Mouse (Mus musculus): ENCODE measurements around the gene Sell. TPM values are rescaled to one million over a fixed set of nuclear protein-coding genes. Genes with fewer than 3 reads are reported as not detected.

Gene Sell
- polyA plus RNA-seq, 1 experiment from 2014 or later, result 2.0 TPM

DNA sequence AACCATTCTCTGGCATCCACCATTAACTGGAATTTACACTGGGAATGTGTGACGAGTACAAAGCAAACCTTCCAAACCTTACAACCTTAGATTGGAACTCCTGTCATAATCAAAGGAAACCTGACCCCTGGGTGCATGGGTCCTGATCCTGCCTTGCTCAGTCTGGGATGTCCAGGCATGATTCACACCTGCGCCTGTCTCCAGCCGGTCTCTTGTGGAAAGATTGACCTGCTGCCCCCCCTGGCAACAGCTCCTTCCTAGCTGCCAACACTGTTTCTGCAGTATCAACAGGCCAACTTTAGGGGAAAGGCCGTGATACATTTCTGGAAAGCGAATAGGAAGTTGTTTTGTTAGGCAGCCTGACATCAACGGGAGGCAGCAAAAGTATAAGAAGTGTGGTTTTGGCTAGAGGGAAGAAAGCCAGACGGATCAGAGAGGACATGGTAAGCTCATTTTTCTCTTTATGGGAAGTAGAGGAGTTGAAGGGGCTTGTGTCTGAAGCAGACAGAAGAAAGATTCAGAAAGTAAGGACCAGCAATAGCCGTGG is 53.2 kb downstream of the Sell start, which contains the start of gene Selp:
TSS of gene Selp (plus strand) at position 318 of the 547 bp plus-strand sequence.
- Histone ChIP-seq H3K36me3 (no peaks in the 10 kb centered on the region), H3K4me1 (no peaks in the 10 kb centered on the region), H3K9ac (no peak within 1 kb of the TSS), H3K27ac (no peak within 1 kb of the TSS), H3K27me3 (replicated peaks) (no peaks in the 10 kb centered on the region), H3K4me3 (no peak within 1 kb of the TSS), H3K4me2 (no peak within 1 kb of the TSS), H3K9me3 (replicated peaks) (no peaks in the 10 kb centered on the region)
- ATAC-seq, result no peak
- WGBS (ENCODE audit: insufficient replicate concordance), result 42% methylated on average over 8 of the region's 8 CpGs

DNA sequence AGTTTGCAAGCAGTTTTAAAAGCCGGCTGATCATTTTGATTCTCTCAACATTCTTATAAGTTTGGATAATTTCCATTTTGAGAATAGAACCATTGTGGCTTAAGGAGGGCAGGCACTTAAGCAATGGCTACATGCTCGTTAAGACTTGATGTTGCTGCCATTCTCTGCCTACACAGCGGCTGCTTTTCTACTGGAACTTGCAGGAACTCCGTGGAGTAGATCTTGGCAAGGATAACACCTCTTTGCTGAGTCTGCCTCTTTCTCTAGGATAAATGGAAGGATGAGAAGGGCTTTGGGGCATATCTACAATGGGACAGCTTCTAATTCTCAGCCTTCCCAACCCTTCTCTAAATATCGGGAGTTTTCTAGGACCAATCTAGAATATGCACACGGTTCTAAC is 53.9 kb downstream of the Sell start:
- H3K4me3 ChIP-seq, result no peak overlapping the region

DNA sequence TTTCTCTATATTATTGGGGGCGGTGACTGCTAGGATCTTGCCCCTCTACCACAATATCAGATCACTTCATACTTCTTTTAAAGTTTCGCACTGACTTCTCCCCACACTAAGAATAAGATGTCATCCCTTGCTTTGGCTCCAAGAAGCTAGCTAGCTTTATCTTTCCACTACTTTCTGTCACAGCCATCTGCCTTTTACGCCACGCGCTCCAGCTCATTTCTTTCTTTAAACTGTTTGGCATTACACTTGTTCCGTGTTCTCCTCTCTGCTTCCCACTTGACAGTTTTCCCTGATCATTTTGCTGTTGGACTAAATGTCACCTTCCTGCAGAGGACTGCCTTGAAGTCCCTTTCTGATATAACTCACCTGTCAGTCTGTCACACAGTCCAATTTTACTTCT is 56.1 kb downstream of the Sell start:
- no peaks in the 10 kb centered on the region for H3K9me3 ChIP-seq (replicated peaks)
- H3K4me2 ChIP-seq, result no peak overlapping the region
- no peak for ATAC-seq
- 72% methylated on average over 6 of the region's 6 CpGs for WGBS (ENCODE audit: insufficient replicate concordance)
- no peak overlapping the region for H3K9ac ChIP-seq
- no peak overlapping the region for H3K27ac ChIP-seq
- no peak overlapping the region for H3K4me3 ChIP-seq
- H3K27me3 ChIP-seq (replicated peaks), result no peaks in the 10 kb centered on the region
- no peaks in the 10 kb centered on the region for H3K36me3 ChIP-seq
- H3K4me1 ChIP-seq, result 0 out of 2 replicates have a peak, but pooled peaks cover 4% of the 10 kb centered on the region

More for the DNA sequence above, 53.9 kb downstream of the Sell start:
- no peak overlapping the region for H3K4me2 ChIP-seq
- no peak overlapping the region for H3K9ac ChIP-seq
- no peaks in the 10 kb centered on the region for H3K4me1 ChIP-seq
- H3K9me3 ChIP-seq (replicated peaks), result no peaks in the 10 kb centered on the region
- no peaks in the 10 kb centered on the region for H3K27me3 ChIP-seq (replicated peaks)
- no peaks in the 10 kb centered on the region for H3K36me3 ChIP-seq
- WGBS (ENCODE audit: insufficient replicate concordance), result 58% methylated on average over 6 of the region's 6 CpGs
- no peak overlapping the region for H3K27ac ChIP-seq
- no peak for ATAC-seq

DNA sequence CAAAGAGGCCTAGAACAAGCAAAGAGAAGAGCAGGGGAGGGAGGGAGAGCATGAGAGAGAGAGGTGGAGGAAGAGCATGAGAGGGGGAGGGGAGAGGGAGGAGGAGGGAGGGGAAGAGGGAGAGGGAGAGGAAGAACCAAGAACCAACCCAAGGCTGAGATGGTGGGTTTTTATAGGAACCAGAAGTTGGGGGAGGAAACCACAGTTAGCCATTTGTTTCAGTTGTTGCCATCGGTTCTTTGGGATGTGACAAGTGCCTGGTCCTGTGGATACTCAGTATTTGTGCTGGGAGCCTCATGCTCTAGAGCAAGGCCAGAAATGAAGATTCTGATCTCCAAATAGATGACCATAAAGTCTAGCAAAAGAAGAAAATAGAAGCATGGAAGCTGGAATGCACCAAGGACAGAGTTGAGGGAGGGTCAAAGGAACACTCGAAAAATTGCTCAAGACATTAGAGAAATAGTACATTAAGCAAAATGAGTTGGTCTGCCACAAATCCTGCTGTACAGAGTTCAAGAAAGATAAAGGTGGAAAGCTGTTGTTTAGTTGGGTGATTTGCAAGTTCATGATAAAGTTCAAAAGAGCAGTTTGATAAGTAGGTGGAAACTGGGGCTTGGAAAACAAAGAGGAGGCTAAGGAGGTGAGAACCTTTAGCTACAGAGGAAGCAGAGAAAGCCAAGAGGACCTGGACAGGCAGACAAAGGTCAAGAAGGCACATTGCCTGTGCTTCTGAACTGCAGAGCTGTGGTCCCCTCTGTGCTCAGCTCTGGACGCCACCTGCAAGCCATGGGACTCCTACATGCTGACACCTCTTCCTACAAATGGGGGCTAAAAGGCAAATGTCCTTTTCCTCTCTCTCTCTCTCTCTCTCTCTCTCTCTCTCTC is 58.4 kb downstream of the Sell start:
- Histone ChIP-seq H3K4me2 (no peak overlapping the region), H3K9ac (no peak overlapping the region), H3K27me3 (replicated peaks) (no peaks in the 10 kb centered on the region), H3K27ac (no peak overlapping the region), H3K9me3 (replicated peaks) (no peaks in the 10 kb centered on the region), H3K4me1 (0 out of 2 replicates have a peak, but pooled peaks cover 4% of the 10 kb centered on the region), H3K36me3 (no peaks in the 10 kb centered on the region), H3K4me3 (no peak overlapping the region)
- WGBS (ENCODE audit: insufficient replicate concordance), result 34% methylated on average over 3 of the region's 3 CpGs
- no peak for ATAC-seq

DNA sequence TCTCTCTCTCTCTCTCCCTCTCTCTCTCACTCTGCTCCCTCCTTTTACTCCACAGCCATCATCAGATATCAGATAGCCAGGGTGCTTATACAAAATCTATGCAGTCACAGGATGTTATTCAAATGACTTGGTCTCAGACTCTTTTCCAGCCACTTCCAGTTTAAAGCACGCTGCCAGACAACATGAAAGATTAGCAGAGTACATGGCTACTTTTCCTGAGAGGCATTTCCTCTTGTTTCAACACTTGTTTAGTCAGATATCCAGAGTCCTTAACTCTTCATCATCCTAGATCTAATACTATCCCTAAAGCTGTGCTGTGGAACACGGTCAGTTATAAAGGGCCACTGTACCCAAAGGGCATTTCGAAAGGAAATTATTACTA is 59.0 kb downstream of the Sell start:
- Histone ChIP-seq H3K27me3 (replicated peaks) (no peaks in the 10 kb centered on the region), H3K36me3 (no peaks in the 10 kb centered on the region), H3K9ac (no peak overlapping the region), H3K9me3 (replicated peaks) (no peaks in the 10 kb centered on the region), H3K4me3 (no peak overlapping the region), H3K27ac (no peak overlapping the region), H3K4me1 (0 out of 2 replicates have a peak, but pooled peaks cover 4% of the 10 kb centered on the region), H3K4me2 (no peak overlapping the region)
- WGBS (ENCODE audit: insufficient replicate concordance), result 60% methylated on average over 3 of the region's 3 CpGs
- ATAC-seq, result no peak

DNA sequence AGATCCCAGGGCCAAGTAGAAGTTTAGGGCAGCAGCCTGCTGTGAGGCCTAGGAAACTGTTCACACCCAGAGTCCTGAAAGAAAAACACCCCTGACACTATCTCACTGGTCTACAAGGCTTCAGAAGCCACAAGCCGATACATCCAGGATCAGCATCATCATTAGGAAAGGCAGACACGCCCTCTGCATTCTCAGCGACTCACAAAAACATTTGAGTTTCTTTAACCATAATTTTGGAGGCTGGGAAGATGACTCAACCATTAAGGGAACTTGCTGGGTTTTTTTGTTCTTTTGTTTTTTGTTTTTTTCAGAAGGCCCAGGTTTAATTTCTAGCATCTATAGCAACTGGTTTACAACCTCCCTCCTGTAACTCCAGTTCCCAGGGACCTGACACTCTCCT is 62.1 kb downstream of the Sell start:
- Histone ChIP-seq H3K4me2 (no peak overlapping the region), H3K4me3 (no peak overlapping the region), H3K9ac (no peak overlapping the region), H3K36me3 (no peaks in the 10 kb centered on the region), H3K27me3 (replicated peaks) (no peaks in the 10 kb centered on the region), H3K9me3 (replicated peaks) (no peaks in the 10 kb centered on the region), H3K27ac (no peak overlapping the region), H3K4me1 (0 out of 2 replicates have a peak, but pooled peaks cover 4% of the 10 kb centered on the region)
- no peak for ATAC-seq
- WGBS (ENCODE audit: insufficient replicate concordance), result 46% methylated on average over 3 of the region's 3 CpGs

DNA sequence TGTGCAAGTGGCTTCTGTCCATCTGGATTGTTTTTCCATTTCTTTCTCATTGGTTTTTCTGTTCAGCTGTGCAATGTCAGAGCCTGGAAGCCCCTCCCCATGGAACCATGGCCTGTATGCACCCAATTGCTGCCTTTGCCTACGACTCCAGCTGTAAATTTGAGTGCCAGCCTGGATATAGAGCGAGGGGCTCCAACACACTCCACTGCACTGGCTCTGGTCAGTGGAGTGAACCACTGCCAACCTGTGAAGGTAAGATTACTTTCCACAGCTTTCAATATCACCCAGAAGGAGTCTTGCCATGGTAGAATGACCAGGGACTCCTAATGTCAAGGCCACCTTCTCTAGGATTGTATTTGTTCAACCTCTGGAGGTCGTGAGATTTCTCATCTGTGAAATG is 68.2 kb downstream of the Sell start:
- no peak overlapping the region for H3K9ac ChIP-seq
- H3K9me3 ChIP-seq (replicated peaks), result no peaks in the 10 kb centered on the region
- no peak overlapping the region for H3K4me2 ChIP-seq
- 57% methylated on average over 3 of the region's 3 CpGs for WGBS (ENCODE audit: insufficient replicate concordance)
- H3K27me3 ChIP-seq (replicated peaks), result no peaks in the 10 kb centered on the region
- no peaks in the 10 kb centered on the region for H3K36me3 ChIP-seq
- no peak for ATAC-seq
- no peak overlapping the region for H3K4me3 ChIP-seq
- no peaks in the 10 kb centered on the region for H3K4me1 ChIP-seq
- H3K27ac ChIP-seq, result no peak overlapping the region

DNA sequence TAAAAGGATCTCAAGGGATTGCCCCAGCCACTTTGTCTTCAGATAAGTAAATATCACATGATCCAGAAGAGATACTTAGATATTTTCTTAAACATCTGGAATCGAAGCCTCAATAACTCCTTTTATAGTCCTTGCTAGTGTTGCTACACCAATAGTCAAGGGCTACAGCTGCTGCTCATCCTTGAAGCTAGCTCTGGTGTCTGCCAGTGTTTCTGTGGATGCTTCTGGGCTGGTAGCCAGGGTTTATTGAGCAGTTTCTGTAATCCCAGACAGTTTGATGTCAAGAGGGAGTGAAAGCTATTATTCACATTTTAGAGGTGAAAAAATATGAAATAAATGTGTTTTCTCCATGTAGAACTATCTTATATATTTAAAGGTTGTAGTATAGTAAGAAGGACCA is 70.8 kb downstream of the Sell start:
- Histone ChIP-seq H3K4me2 (no peak overlapping the region), H3K9ac (no peak overlapping the region), H3K4me1 (no peaks in the 10 kb centered on the region), H3K27me3 (replicated peaks) (no peaks in the 10 kb centered on the region), H3K36me3 (no peaks in the 10 kb centered on the region), H3K4me3 (no peak overlapping the region), H3K27ac (no peak overlapping the region), H3K9me3 (replicated peaks) (no peaks in the 10 kb centered on the region)
- no peak for ATAC-seq
- 61% methylated on average over 1 of the region's 1 CpGs for WGBS (ENCODE audit: insufficient replicate concordance)

Other genes with a start within 250 kb of the Sell start
- 17.0 and 18.8 TPM in 2 replicates for gene Scyl3, start 132.9 kb upstream of the Sell start, polyA plus RNA-seq (2016; fragmentation: Nextera tagmentation; extraction: Ambion mirVana)
- gene BC055324, start 67.2 kb upstream of the Sell start, polyA plus RNA-seq (2016; fragmentation: Nextera tagmentation; extraction: Ambion mirVana), result 15.5 and 16.5 TPM in 2 replicates
- 6.4 and 6.7 TPM in 2 replicates for gene Mettl18, start 67.1 kb upstream of the Sell start, polyA plus RNA-seq (2016; fragmentation: Nextera tagmentation; extraction: Ambion mirVana)
- 0.05 TPM in 1 of 2 replicates, not detected in the other for gene Sele, start 13.7 kb upstream of the Sell start, polyA plus RNA-seq (2016; fragmentation: Nextera tagmentation; extraction: Ambion mirVana)
- gene Selp, start 53.3 kb downstream of the Sell start, polyA plus RNA-seq (2016; fragmentation: Nextera tagmentation; extraction: Ambion mirVana), result 0.38 and 0.41 TPM in 2 replicates
- gene F5, start 89.9 kb downstream of the Sell start, polyA plus RNA-seq (2016; fragmentation: Nextera tagmentation; extraction: Ambion mirVana), result 6.2 and 7.0 TPM in 2 replicates
- 24.9 and 26.6 TPM in 2 replicates for gene Slc19a2, start 187.1 kb downstream of the Sell start, polyA plus RNA-seq (2016; fragmentation: Nextera tagmentation; extraction: Ambion mirVana)
- 5.2 and 5.3 TPM in 2 replicates for gene Ccdc181, start 213.6 kb downstream of the Sell start, polyA plus RNA-seq (2016; fragmentation: Nextera tagmentation; extraction: Ambion mirVana)
- gene Nme7, start 242.1 kb downstream of the Sell start, polyA plus RNA-seq (2016; fragmentation: Nextera tagmentation; extraction: Ambion mirVana), result 11.9 and 13.4 TPM in 2 replicates
- gene Blzf1, start 245.5 kb downstream of the Sell start, polyA plus RNA-seq (2016; fragmentation: Nextera tagmentation; extraction: Ambion mirVana), result 14.8 and 15.8 TPM in 2 replicates

Measured in liver, embryonic 12.5 days (tissue).